Mouse (Mus musculus) midbrain, embryonic 15.5 days (tissue): ENCODE data around the gene Cd2. TPM values are rescaled to one million over a fixed set of nuclear protein-coding genes. Genes with fewer than 3 reads are reported as not detected.

ENCODE experiments used
- ATAC-seq: fragments of 200-750 bp; cut with Nextera tagmentation; replicated peaks from 2 replicates; pipeline ENCODE4 v1.8.0; 2017; ENCODE audit warnings: moderate TSS enrichment
- H3K27ac ChIP-seq: fragments of 300-500 bp; sonication (generic); 2 replicates; pipeline ENCODE4 v1.5.1; 2015; ENCODE audit warnings: mild to moderate bottlenecking, inconsistent platforms
- H3K27me3 ChIP-seq: fragments of 300-500 bp; sonication (generic); replicated peaks from 2 replicates; pipeline ENCODE4 v1.6.1; 2015; ENCODE audit warnings: inconsistent platforms
- H3K36me3 ChIP-seq: fragments of 300-500 bp; sonication (generic); replicated peaks from 2 replicates; pipeline ENCODE4 v1.6.1; 2015; ENCODE audit warnings: inconsistent platforms
- H3K4me1 ChIP-seq: fragments of 300-500 bp; sonication (generic); 2 replicates; pipeline ENCODE4 v1.6.1; 2015; ENCODE audit warnings: inconsistent platforms
- H3K4me2 ChIP-seq: fragments of 300-500 bp; sonication (generic); 2 replicates; pipeline ENCODE4 v1.6.1; 2015; ENCODE audit warnings: inconsistent platforms, mild to moderate bottlenecking, moderate library complexity
- H3K4me3 ChIP-seq: fragments of 300-500 bp; sonication (generic); 2 replicates; pipeline ENCODE4 v1.5.1; 2015; ENCODE audit warnings: mild to moderate bottlenecking, inconsistent platforms
- H3K9ac ChIP-seq: fragments of 300-500 bp; sonication (generic); 2 replicates; pipeline ENCODE4 v1.6.1; 2015; ENCODE audit warnings: mild to moderate bottlenecking, inconsistent platforms
- H3K9me3 ChIP-seq: fragments of 300-500 bp; sonication (generic); 2 replicates; pipeline ENCODE4 v1.6.1; 2016; ENCODE audit warnings: inconsistent platforms
- WGBS: fragments of 180-500 bp; shearing (Covaris S2); methylation state at CpG from one replicate; pipeline ENCODE4 v1.1.7; 2015; ENCODE audit warnings: mixed read lengths; 5-methylcytosine and 5-hydroxymethylcytosine counted together
- polyA plus RNA-seq: library from polyadenylated mRNA; unstranded; fragments of >200 nt; fragmentation: Nextera tagmentation; extraction: Ambion mirVana; gene quantifications from 2 replicates; pipeline ENCODE4 v1.2.1, GENCODE M21; 2015

Gene Cd2
- polyA plus RNA-seq, 1 experiment from 2014 or later, result not detected

DNA sequence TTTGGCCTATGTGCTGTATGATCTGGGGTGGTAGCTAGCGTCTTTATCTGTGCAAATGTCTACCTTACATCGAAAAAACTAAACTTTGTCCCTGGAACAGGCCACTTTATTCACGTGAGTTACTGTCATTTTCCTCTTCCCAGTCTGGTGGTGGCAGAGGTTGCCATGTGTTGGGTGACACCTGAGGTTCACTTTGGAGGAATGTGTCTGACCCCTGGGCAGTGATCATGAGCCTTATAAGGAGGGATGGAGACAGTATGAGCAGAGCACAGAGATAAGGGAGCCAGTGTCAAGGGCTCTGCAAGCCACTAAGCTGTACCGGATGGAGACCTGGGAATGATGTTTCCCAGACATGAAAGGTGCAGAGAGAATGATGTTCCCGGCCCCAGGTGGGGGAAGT lies 9.3 kb downstream of the Cd2 start:
- 95% methylated on average over 5 of the region's 5 CpGs for WGBS
- no peak for ATAC-seq
- no peaks in the 10 kb centered on the region for H3K36me3 ChIP-seq

DNA sequence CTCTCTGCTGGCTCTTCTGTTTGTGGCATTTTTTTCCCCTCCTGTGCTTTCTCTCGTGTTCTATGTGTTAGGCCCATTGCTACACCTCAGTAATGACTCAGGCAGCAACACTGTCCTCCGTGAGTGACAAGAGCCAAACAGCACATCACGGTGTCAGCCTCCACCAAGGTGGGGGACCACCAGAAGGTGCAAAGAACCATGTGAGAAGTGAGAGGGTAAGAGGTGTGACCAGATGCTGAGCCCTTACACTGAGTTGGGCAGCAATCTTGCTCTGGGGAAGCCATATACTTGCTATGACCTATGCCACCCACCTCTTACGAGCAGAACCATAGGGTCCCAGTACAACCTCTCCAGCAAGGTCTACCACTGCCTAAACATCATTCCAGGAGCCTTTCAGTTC lies 9.9 kb downstream of the Cd2 start:
- Histone ChIP-seq H3K4me1 (0 out of 2 replicates have a peak, but pooled peaks cover 4% of the 10 kb centered on the region), H3K27me3 (no peaks in the 10 kb centered on the region), H3K9ac (no peak overlapping the region), H3K4me3 (no peak overlapping the region), H3K27ac (no peak overlapping the region), H3K4me2 (no peak overlapping the region), H3K9me3 (no peaks in the 10 kb centered on the region), H3K36me3 (no peaks in the 10 kb centered on the region)
- WGBS, result 86% methylated on average over 4 of the region's 4 CpGs
- ATAC-seq, result no peak

More for the DNA sequence above, 9.3 kb downstream of the Cd2 start:
- Histone ChIP-seq H3K4me2 (no peak overlapping the region), H3K9me3 (no peaks in the 10 kb centered on the region), H3K4me3 (no peak overlapping the region), H3K27ac (no peak overlapping the region), H3K9ac (no peak overlapping the region), H3K4me1 (0 out of 2 replicates have a peak, but pooled peaks cover 4% of the 10 kb centered on the region), H3K27me3 (no peaks in the 10 kb centered on the region)

DNA sequence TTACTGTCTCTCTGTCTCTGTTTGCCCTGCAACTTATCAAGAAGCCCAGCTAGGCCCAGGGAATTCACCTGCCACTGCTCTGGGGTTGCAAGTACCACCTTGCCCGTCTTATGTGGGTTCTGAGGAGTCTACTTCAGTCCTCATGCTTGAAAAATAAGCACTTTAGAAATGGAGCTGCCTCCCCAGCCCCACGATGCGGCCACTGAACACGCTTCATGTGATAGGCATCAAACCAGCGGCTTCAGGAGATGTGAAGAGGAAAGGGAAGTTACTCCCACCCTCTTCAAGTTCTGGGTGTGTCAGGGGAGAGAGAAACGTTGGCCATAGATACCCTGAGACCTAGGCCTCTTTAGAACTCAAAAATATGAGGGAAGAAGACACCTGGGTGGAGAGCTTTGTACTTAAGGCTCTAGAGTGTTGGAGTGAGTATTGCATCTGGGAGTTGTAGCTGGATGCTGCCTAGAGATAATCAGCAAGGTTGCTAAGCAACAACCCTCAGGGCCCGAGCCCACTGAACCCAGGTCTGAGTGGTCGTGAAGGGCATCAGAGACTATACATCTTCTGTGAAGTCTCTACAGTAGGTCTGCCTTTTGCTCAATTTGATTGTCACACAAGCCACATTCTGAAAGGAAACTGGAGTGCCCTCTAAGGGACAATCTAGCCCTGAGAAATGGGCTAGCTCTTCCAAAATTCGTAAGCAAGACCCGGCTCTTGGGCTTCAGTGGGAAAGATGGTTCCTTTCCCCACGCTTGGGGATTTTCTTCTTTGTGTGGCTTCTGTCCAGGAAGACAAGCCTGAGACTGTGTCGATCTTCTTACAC lies 11.0 kb downstream of the Cd2 start:
- no peak overlapping the region for H3K4me3 ChIP-seq
- 0 out of 2 replicates have a peak, but pooled peaks cover 4% of the 10 kb centered on the region for H3K4me1 ChIP-seq
- no peaks in the 10 kb centered on the region for H3K9me3 ChIP-seq
- 72% methylated on average over 12 of the region's 12 CpGs for WGBS
- no peaks in the 10 kb centered on the region for H3K36me3 ChIP-seq
- H3K9ac ChIP-seq, result no peak overlapping the region
- no peak overlapping the region for H3K27ac ChIP-seq
- no peaks in the 10 kb centered on the region for H3K27me3 ChIP-seq
- ATAC-seq, result no peak
- H3K4me2 ChIP-seq, result no peak overlapping the region

DNA sequence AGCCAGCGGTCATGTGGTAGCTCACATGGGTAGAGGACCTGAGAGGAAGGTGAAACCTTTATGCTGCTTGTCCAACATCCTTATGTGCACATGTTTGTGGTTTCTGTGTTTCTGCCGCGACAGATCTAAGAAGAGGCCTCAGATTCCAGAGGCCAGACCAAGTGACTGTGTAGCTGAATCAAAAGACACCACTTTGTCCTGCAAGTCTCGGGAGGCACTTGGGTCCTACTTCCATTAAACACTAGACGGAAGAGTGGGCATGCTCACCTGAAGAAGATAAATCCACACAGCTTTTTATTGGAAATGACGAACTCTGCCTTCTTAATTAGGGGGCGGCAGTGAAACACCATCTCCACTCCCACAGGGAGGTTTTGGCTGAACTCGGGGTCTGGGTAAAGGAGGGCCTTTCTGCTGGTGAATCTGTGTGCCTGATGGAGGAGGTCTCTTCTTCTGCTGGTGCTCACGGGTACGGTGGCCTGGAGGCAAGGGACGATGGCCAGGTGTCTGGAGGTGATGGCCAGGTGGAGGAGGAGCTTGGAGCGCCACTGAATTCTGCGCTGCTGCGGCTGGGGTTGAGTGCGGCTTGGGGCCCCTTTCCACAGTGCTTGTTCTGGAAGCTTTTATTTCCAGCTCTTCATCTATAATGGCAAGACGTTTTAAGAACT lies 12.0 kb downstream of the Cd2 start:
- no peaks in the 10 kb centered on the region for H3K9me3 ChIP-seq
- no peaks in the 10 kb centered on the region for H3K36me3 ChIP-seq
- H3K4me1 ChIP-seq, result 0 out of 2 replicates have a peak, but pooled peaks cover 4% of the 10 kb centered on the region
- H3K4me3 ChIP-seq, result no peak overlapping the region
- ATAC-seq, result no peak
- no peak overlapping the region for H3K27ac ChIP-seq
- 90% methylated on average over 16 of the region's 16 CpGs for WGBS
- H3K9ac ChIP-seq, result no peak overlapping the region
- H3K4me2 ChIP-seq, result no peak overlapping the region
- no peaks in the 10 kb centered on the region for H3K27me3 ChIP-seq

DNA sequence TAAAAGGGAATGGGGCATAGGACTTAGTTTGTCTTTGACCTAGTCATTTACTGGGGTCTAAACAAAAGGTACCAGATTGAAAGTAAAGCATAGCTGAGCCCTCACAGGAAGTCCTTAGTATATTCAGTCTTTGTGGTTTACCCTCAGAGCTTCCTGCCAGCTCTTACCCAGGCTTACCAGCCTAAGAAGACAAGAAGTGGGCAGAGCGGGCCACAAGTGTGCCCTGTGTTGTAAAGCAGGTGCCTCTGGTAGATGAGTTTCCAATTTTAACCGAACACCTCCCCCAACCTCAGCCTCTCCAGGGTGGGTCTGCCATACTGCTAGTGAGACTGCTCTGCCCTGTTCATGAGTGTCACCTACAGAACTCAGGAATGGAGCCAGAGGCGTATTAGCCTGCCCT lies 12.9 kb downstream of the Cd2 start:
- Histone ChIP-seq H3K27me3 (no peaks in the 10 kb centered on the region), H3K27ac (no peak overlapping the region), H3K4me3 (no peak overlapping the region), H3K36me3 (no peaks in the 10 kb centered on the region), H3K9me3 (no peaks in the 10 kb centered on the region), H3K9ac (no peak overlapping the region), H3K4me2 (no peak overlapping the region), H3K4me1 (0 out of 2 replicates have a peak, but pooled peaks cover 4% of the 10 kb centered on the region)
- WGBS, result 88% methylated on average over 3 of the region's 3 CpGs
- ATAC-seq, result no peak

DNA sequence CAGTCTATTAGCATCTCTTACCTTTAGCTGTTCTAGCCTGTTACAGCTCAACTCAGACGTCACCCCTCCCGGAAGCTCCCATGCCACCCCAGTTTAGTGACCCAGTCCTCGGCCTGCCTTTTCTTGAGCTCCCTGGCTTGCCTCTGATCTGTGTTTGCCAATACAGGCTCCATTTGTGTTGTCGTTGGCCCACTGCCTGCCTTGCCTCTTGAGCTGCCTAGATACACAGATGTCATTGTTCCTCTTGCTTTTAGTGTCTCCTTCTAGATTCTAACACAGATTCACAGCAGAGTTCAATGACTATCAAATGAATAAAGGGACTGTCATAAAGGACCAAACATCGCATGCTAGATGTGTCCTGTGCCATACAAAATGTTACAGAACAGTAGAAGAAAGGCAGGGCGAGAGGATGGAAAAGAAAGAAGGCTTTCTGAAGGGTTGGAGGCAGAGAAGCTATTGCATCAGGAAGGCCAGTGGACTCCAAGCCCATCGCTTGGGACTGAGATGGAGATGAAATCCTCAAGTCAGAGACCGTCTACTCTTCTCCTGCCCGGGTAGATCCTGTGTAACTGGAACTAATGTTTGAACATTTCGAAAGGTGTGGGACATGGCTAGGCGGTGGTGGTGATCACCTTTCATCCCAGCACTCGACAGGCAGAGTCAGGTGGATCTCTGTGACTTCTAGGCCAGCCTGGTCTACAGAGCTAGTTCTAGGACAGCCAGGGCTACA lies 13.5 kb downstream of the Cd2 start:
- Histone ChIP-seq H3K27me3 (no peaks in the 10 kb centered on the region), H3K9me3 (no peaks in the 10 kb centered on the region), H3K4me2 (no peak overlapping the region), H3K27ac (no peak overlapping the region), H3K4me3 (no peak overlapping the region), H3K36me3 (no peaks in the 10 kb centered on the region), H3K4me1 (0 out of 2 replicates have a peak, but pooled peaks cover 4% of the 10 kb centered on the region), H3K9ac (no peak overlapping the region)
- 80% methylated on average over 12 of the region's 12 CpGs for WGBS
- no peak for ATAC-seq

DNA sequence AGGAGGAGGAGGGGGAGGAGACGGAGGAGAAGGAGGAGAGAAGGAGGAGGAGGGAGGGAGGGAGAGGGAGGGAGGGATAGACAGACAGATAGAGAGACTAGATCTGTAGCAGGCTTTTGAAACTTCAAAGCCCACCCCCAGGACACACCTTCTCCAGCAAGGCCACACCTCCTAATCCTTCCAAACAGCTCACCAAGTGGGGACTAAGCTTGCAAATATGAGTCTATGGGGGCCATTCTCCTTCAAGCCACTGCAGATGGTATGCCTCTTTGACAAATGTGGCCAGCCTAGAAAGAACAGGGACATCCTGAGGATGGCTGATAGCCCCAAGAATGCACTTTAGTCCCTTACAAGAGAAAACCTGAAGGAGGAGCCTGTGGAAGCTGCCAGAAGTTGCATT lies 15.6 kb downstream of the Cd2 start:
- H3K4me3 ChIP-seq, result no peak overlapping the region
- 0 out of 2 replicates have a peak, but pooled peaks cover 4% of the 10 kb centered on the region for H3K4me1 ChIP-seq
- no peaks in the 10 kb centered on the region for H3K27me3 ChIP-seq
- no peak overlapping the region for H3K9ac ChIP-seq
- no peaks in the 10 kb centered on the region for H3K36me3 ChIP-seq
- WGBS, result 50% methylated on average over 1 of the region's 1 CpGs
- no peak overlapping the region for H3K27ac ChIP-seq
- no peak overlapping the region for H3K4me2 ChIP-seq
- no peaks in the 10 kb centered on the region for H3K9me3 ChIP-seq
- ATAC-seq, result no peak

DNA sequence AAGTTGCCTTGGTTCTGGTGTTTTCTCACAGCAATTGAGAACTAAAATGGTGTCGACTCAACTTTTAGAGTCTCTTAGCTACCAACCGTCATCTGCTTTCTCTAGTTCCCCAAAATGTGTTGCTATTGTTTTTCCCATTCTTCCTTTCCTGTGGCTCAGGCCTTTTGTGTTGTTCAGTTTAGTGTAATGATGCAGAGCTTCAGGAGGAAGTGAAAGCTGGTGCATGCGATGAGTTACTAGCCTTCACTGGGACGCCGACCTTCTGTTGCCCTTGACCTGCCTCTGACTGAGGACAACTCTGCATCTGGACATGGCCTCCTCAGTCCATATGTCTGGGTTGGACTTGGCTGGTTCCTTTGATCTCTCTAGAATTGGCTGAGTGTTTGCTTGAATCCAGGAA lies 16.9 kb downstream of the Cd2 start:
- no peak overlapping the region for H3K27ac ChIP-seq

DNA sequence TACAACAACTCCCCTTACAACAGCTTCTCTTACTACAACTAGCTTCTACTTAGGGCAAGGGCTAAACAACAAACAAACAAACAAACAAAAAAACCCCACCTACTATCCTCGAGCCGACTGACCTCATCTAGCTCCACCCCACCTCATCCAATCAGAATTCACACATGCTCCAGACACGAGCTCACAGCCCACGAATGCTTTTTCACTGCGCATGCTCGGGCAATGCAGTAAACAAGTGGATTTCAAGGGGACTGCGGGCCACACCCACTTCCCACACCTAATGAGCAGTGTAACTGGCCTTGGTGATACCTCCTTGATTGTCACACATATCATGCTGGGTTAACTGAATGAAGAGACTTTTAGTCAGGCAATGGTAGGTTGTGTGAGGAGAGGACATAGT lies 19.4 kb downstream of the Cd2 start:
- H3K27me3 ChIP-seq, result no peaks in the 10 kb centered on the region
- no peaks in the 10 kb centered on the region for H3K4me1 ChIP-seq
- no peak for ATAC-seq
- H3K4me2 ChIP-seq, result no peak overlapping the region
- H3K9me3 ChIP-seq, result no peaks in the 10 kb centered on the region
- no peak overlapping the region for H3K4me3 ChIP-seq
- 92% methylated on average over 7 of the region's 7 CpGs for WGBS
- no peak overlapping the region for H3K27ac ChIP-seq
- no peaks in the 10 kb centered on the region for H3K36me3 ChIP-seq
- no peak overlapping the region for H3K9ac ChIP-seq

More for the DNA sequence above, 16.9 kb downstream of the Cd2 start:
- H3K4me1 ChIP-seq, result no peaks in the 10 kb centered on the region
- no peak for ATAC-seq
- H3K36me3 ChIP-seq, result no peaks in the 10 kb centered on the region
- no peaks in the 10 kb centered on the region for H3K27me3 ChIP-seq
- H3K9ac ChIP-seq, result no peak overlapping the region
- no peak overlapping the region for H3K4me3 ChIP-seq
- 93% methylated on average over 5 of the region's 5 CpGs for WGBS
- no peak overlapping the region for H3K4me2 ChIP-seq
- no peaks in the 10 kb centered on the region for H3K9me3 ChIP-seq

DNA sequence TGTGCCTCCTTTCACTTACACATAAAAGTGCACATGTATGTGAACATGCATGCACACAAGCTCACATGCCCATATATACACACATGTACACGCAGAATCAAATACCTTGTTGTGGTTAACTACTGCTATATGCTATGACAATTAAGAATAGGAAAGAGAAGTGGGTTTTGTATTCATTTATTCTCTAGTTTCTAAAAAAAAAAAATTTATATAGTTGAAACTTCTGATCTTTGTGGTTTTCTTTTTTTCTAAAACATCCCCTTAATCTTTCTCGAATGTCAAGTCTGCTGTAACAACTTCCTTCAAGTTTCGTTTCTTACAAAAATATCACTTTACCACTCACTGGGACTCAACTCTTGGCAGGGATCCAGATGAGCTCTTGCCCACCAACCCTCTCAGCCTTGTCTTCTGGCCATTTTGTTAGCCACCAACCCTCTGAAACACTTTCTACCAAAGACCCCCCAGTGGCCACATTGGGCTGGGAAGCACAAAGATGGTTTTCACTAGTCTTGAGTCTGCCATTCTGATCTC lies 22.1 kb downstream of the Cd2 start:
- H3K9me3 ChIP-seq, result no peaks in the 10 kb centered on the region
- H3K4me3 ChIP-seq, result no peak overlapping the region
- no peak overlapping the region for H3K9ac ChIP-seq
- H3K27ac ChIP-seq, result no peak overlapping the region
- H3K36me3 ChIP-seq, result no peaks in the 10 kb centered on the region
- WGBS, result 87% methylated on average over 3 of the region's 3 CpGs
- no peak for ATAC-seq
- H3K4me1 ChIP-seq, result no peaks in the 10 kb centered on the region
- no peaks in the 10 kb centered on the region for H3K27me3 ChIP-seq
- no peak overlapping the region for H3K4me2 ChIP-seq

DNA sequence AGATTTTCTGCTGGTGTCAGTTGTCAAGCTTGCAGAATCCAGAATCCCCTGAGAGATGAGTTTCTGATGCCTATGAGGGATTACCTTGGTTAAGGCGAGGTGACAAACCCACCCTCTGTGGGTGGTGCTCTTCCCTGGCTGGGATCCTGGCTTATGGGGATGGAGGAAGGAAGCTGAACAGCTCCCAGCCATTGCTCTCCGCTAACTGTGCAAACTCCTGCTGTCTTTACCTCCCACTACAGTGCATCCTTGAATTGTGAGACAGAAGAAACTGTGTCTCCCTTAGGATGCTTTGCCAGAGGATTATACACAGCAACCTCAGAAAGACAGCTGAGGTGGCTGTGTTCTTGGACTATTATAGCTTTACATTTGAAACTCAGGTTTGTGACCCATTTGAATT lies 28.8 kb downstream of the Cd2 start:
- ATAC-seq, result no peak
- no peak overlapping the region for H3K9ac ChIP-seq
- no peak overlapping the region for H3K4me3 ChIP-seq
- no peaks in the 10 kb centered on the region for H3K4me1 ChIP-seq
- WGBS, result 54% methylated on average over 2 of the region's 2 CpGs
- no peaks in the 10 kb centered on the region for H3K36me3 ChIP-seq
- H3K9me3 ChIP-seq, result no peaks in the 10 kb centered on the region
- H3K27me3 ChIP-seq, result no peaks in the 10 kb centered on the region
- no peak overlapping the region for H3K4me2 ChIP-seq
- no peak overlapping the region for H3K27ac ChIP-seq

DNA sequence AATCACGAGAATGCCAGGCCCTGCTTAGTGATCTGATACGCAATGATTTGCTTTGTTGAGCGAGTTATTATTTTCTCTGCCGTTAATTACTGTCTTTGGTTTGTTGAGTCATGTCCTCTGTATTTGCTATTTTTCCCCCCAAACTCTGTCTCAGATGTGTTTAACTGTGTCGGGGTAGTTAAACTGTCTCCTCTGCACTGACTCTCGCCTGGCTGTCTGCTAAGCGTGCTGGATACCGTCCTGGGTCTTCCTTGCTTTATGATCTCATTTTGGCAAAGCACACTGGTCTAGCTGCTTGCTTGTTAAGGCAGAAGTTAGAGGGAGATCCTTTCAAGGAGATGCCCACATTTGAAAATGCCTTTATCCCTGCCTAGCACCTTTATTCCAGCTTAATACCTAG lies 31.6 kb downstream of the Cd2 start:
- Histone ChIP-seq H3K9me3 (no peaks in the 10 kb centered on the region), H3K4me2 (no peak overlapping the region), H3K36me3 (no peaks in the 10 kb centered on the region), H3K27ac (no peak overlapping the region), H3K4me3 (no peak overlapping the region), H3K27me3 (no peaks in the 10 kb centered on the region), H3K4me1 (no peaks in the 10 kb centered on the region), H3K9ac (no peak overlapping the region)
- WGBS, result 83% methylated on average over 8 of the region's 8 CpGs
- no peak for ATAC-seq
